Mouse (Mus musculus) heart, embryonic 11.5 days (tissue): ENCODE data around the gene Cplx1. TPM values are rescaled to one million over a fixed set of nuclear protein-coding genes. Genes with fewer than 3 reads are reported as not detected.

ENCODE experiments used
- ATAC-seq: fragments of 200-750 bp; cut with Nextera tagmentation; replicated peaks from 2 replicates; pipeline ENCODE4 v1.8.0; 2017; ENCODE audit warnings: moderate library complexity; ENCODE audit not compliant: insufficient number of reproducible peaks, low FRiP score, low TSS enrichment
- H3K27ac ChIP-seq: fragments of 300-500 bp; sonication (generic); 2 replicates; pipeline ENCODE4 v1.5.1; 2014; ENCODE audit warnings: mild to moderate bottlenecking, low read depth, low read length
- H3K27me3 ChIP-seq: fragments of 300-500 bp; sonication (generic); 2 replicates; pipeline ENCODE4 v1.6.1; 2014; ENCODE audit warnings: mild to moderate bottlenecking, low read length, mixed read lengths; ENCODE audit not compliant: control insufficient read depth, insufficient read depth
- H3K36me3 ChIP-seq: fragments of 300-500 bp; sonication (generic); 2 replicates; pipeline ENCODE4 v1.6.1; 2014; ENCODE audit warnings: mild to moderate bottlenecking, low read length, moderate library complexity, mixed read lengths; ENCODE audit not compliant: control insufficient read depth, insufficient read depth
- H3K4me1 ChIP-seq: fragments of 300-500 bp; sonication (generic); 2 replicates; pipeline ENCODE4 v1.6.1; 2014; ENCODE audit warnings: low read length; ENCODE audit not compliant: control insufficient read depth, insufficient read depth
- H3K4me2 ChIP-seq: fragments of 300-500 bp; sonication (generic); 2 replicates; pipeline ENCODE4 v1.6.1; 2014; ENCODE audit warnings: mild to moderate bottlenecking, moderate library complexity
- H3K4me3 ChIP-seq: fragments of 300-500 bp; sonication (generic); 2 replicates; pipeline ENCODE4 v1.5.1; 2014; ENCODE audit warnings: low read depth, low read length
- H3K9ac ChIP-seq: fragments of 300-500 bp; sonication (generic); 2 replicates; pipeline ENCODE4 v1.6.1; 2014; ENCODE audit warnings: mild to moderate bottlenecking, low read depth, low read length, moderate library complexity
- H3K9me3 ChIP-seq: fragments of 300-500 bp; sonication (generic); replicated peaks from 2 replicates; pipeline ENCODE4 v1.6.1; 2016; ENCODE audit warnings: low read length; ENCODE audit not compliant: control insufficient read depth
- WGBS: fragments of 180-500 bp; shearing (Covaris S2); extraction: QIAGEN DNeasy Blood & Tissue Kit; methylation state at CpG from one replicate; pipeline ENCODE4 v1.1.7; 2014; ENCODE audit not compliant: insufficient replicate concordance; 5-methylcytosine and 5-hydroxymethylcytosine counted together
- polyA plus RNA-seq: library from polyadenylated mRNA; unstranded; fragments of >200 nt; fragmentation: Nextera tagmentation; extraction: Ambion mirVana; gene quantifications from 2 replicates; pipeline ENCODE4 v1.2.1, GENCODE M21; 2014

Gene Cplx1
- polyA plus RNA-seq, 1 experiment from 2014 or later: 0.59 TPM

- no peak for ATAC-seq
These were observed 7.2 kb upstream of the Cplx1 start for GRCm38 (mm10) chr5:108556986-108557385.

GRCm38 (mm10) chr5:108554041-108554440 lies 4.2 kb upstream of the Cplx1 start:
- H3K9ac ChIP-seq: no peak overlapping the region
- WGBS: 38% methylated on average over 1 of the region's 1 CpGs
- H3K27me3 ChIP-seq: peaks cover 30% of the 10 kb centered on the region
- H3K4me1 ChIP-seq: peaks cover 7% of the 10 kb centered on the region; the same call in 1 of the 2 replicates
- H3K4me3 ChIP-seq: no peak overlapping the region
- H3K4me2 ChIP-seq: no peak overlapping the region
- H3K27ac ChIP-seq: no peak overlapping the region
- H3K36me3 ChIP-seq: no peaks in the 10 kb centered on the region
- no peaks in the 10 kb centered on the region for H3K9me3 ChIP-seq
- ATAC-seq: no peak

More at GRCm38 (mm10) chr5:108556986-108557385, 7.2 kb upstream of the Cplx1 start:
- 76% methylated on average over 4 of the region's 4 CpGs for WGBS
- Histone ChIP-seq H3K4me1 (no peaks in the 10 kb centered on the region), H3K27ac (no peak overlapping the region), H3K4me3 (no peak overlapping the region), H3K36me3 (no peaks in the 10 kb centered on the region), H3K9ac (no peak overlapping the region), H3K27me3 (peaks cover 5% of the 10 kb centered on the region; the same call in 1 of the 2 replicates), H3K9me3 (no peaks in the 10 kb centered on the region), H3K4me2 (no peak overlapping the region)

DNA sequence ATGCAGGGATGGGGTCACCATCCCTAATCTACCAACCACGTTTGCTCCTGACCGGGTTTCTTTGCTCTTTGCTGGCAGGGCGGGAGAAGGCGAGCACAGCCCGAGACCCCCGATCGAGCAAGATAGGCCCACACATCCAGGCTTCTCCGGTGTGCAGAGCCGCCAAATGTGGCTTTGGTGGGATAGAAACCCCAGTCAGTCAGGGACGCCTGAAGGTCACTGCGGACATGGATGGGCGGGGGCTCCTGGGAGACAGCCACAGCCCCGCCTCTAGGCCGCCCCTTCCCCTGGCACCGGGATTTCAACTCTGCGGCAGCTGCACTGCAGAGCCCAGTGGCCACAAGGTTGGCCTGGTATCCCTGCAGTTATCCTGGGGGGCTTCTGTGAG lies 377 bp upstream of the Cplx1 start:
- Histone ChIP-seq H3K9me3 (no peaks in the 10 kb centered on the region), H3K4me2 (peak overlapping the region; percentile 79), H3K9ac (no peak overlapping the region), H3K4me1 (peaks cover 7% of the 10 kb centered on the region; the same call in 1 of the 2 replicates), H3K4me3 (peak overlapping the region; percentile 40), H3K36me3 (no peaks in the 10 kb centered on the region), H3K27ac (no peak overlapping the region), H3K27me3 (peaks cover 39% of the 10 kb centered on the region)
- no peak for ATAC-seq
- 1% methylated on average over 16 of the region's 16 CpGs for WGBS

GRCm38 (mm10) chr5:108549137-108549488 lies 711 bp downstream of the Cplx1 start:
- Histone ChIP-seq H3K4me1 (peaks cover 7% of the 10 kb centered on the region; the same call in 1 of the 2 replicates), H3K9me3 (no peaks in the 10 kb centered on the region), H3K9ac (no peak overlapping the region), H3K27ac (no peak overlapping the region), H3K4me3 (peak overlapping the region; percentile 40; the same call in 1 of the 2 replicates), H3K4me2 (peak overlapping the region; percentile 79), H3K36me3 (no peaks in the 10 kb centered on the region), H3K27me3 (peaks cover 36% of the 10 kb centered on the region)
- WGBS: 18% methylated on average over 7 of the region's 7 CpGs
- no peak for ATAC-seq

- H3K9ac ChIP-seq: no peak overlapping the region
- H3K27me3 ChIP-seq: peaks cover 36% of the 10 kb centered on the region
- WGBS: 77% methylated on average over 5 of the region's 5 CpGs
These were observed 2.2 kb downstream of the Cplx1 start for GRCm38 (mm10) chr5:108547636-108548035.

GRCm38 (mm10) chr5:108543516-108544291 lies 6.1 kb downstream of the Cplx1 start:
- H3K27me3 ChIP-seq: peaks cover 6% of the 10 kb centered on the region
- H3K27ac ChIP-seq: no peak overlapping the region
- no peak overlapping the region for H3K4me3 ChIP-seq
- H3K9me3 ChIP-seq: no peaks in the 10 kb centered on the region
- H3K4me2 ChIP-seq: no peak overlapping the region
- WGBS: 58% methylated on average over 7 of the region's 7 CpGs
- no peak for ATAC-seq
- H3K36me3 ChIP-seq: no peaks in the 10 kb centered on the region
- no peaks in the 10 kb centered on the region for H3K4me1 ChIP-seq
- no peak overlapping the region for H3K9ac ChIP-seq

More at GRCm38 (mm10) chr5:108547636-108548035, 2.2 kb downstream of the Cplx1 start:
- Histone ChIP-seq H3K4me2 (no peak overlapping the region), H3K27ac (no peak overlapping the region), H3K4me1 (peaks cover 7% of the 10 kb centered on the region; the same call in 1 of the 2 replicates), H3K36me3 (no peaks in the 10 kb centered on the region), H3K4me3 (no peak overlapping the region), H3K9me3 (no peaks in the 10 kb centered on the region)
- ATAC-seq: no peak

- H3K9me3 ChIP-seq: peaks cover 7% of the 10 kb centered on the region
- no peaks in the 10 kb centered on the region for H3K36me3 ChIP-seq
- 92% methylated on average over 2 of the region's 2 CpGs for whole genome bisulfite sequencing
- H3K9ac ChIP-seq: no peak overlapping the region
- no peak overlapping the region for H3K4me3 ChIP-seq
- no peaks in the 10 kb centered on the region for H3K4me1 ChIP-seq
- no peaks in the 10 kb centered on the region for H3K27me3 ChIP-seq
- H3K27ac ChIP-seq: no peak overlapping the region
- H3K4me2 ChIP-seq: no peak overlapping the region
- ATAC-seq: no peak
These were observed 15.6 kb downstream of the Cplx1 start for GRCm38 (mm10) chr5:108534188-108534587.

DNA sequence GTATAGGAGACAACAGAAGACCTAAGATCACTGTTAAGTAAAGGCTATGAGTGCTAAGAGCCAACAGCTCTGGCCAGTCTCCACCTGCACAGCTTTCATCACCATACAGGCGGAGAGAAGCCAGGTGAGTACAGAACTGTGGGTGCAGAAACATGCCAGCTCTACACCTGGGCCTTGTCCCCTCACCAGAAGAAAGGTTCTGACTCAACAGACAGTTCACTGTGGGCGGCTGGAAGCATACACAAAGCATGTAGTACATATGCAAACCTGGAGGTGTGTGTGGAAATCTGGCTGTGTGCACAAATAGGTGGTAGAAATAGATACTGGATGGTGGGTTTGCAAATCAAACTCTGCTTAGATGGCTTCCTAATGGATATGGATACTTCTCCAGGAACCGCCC lies 27.2 kb downstream of the Cplx1 start:
- H3K36me3 ChIP-seq: no peaks in the 10 kb centered on the region
- no peak overlapping the region for H3K4me3 ChIP-seq
- H3K4me1 ChIP-seq: no peaks in the 10 kb centered on the region
- no peaks in the 10 kb centered on the region for H3K27me3 ChIP-seq
- no peaks in the 10 kb centered on the region for H3K9me3 ChIP-seq
- H3K27ac ChIP-seq: no peak overlapping the region
- WGBS: 75% methylated on average over 3 of the region's 3 CpGs
- ATAC-seq: no peak
- H3K4me2 ChIP-seq: no peak overlapping the region
- H3K9ac ChIP-seq: no peak overlapping the region

DNA sequence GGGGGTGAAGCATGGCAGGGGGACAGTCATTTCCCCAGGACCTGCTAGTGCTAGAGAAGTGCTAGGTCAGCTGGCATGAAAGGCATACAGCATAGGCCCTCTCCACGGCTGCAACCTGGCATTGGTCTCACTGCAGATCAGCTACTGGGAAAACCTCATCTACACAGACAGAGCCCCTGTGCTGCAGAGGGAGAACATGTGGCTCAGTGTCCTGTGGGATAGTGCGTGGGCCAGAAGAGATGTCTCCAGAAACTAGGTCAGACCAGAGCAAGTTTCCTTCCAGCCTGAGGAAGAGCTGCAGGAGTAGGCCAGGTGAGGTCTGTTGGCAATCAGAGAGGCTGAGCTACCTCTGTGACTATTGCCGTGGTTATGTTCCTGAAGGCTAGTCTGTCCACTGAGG lies 27.9 kb downstream of the Cplx1 start:
- WGBS: 65% methylated on average over 3 of the region's 3 CpGs
- no peaks in the 10 kb centered on the region for H3K9me3 ChIP-seq

More for the DNA sequence above, 27.9 kb downstream of the Cplx1 start:
- Histone ChIP-seq H3K9ac (no peak overlapping the region), H3K4me1 (no peaks in the 10 kb centered on the region), H3K4me2 (no peak overlapping the region), H3K4me3 (no peak overlapping the region), H3K27me3 (no peaks in the 10 kb centered on the region), H3K27ac (no peak overlapping the region), H3K36me3 (no peaks in the 10 kb centered on the region)
- no peak for ATAC-seq
